Mouse (Mus musculus) kidney, adult 2 months (tissue): ENCODE data around the gene Lgals1.

Experiments used
- CTCF ChIP-seq: fragments of 200-500 bp; conservative IDR thresholded peaks from 2 replicates; pipeline ENCODE4 v1.5.1; 2011; ENCODE audit warnings: low read depth, mild to moderate bottlenecking, control low read depth, low read length, moderate library complexity, mixed read lengths; ENCODE audit not compliant: insufficient read depth, insufficient read length
- POLR2A ChIP-seq: fragments of 200-500 bp; IDR thresholded peaks from one replicate; pipeline ENCODE4 v1.6.1; 2011; ENCODE audit warnings: low read depth, low read length, control low read depth

- TF ChIP-seq POLR2A (no peak), CTCF (no peak)
These were observed 27.2 kb upstream of the Lgals1 start, which contains the start of gene Gm49510 for GRCm38 (mm10) chr15:78899409-78899739.
